Mouse (Mus musculus) brain, embryonic 14.5 days (tissue): ENCODE data around the gene Galr3. TPM values are rescaled to one million over a fixed set of nuclear protein-coding genes. Genes with fewer than 3 reads are reported as not detected.
"Not testable (repeated sequence)": the region's sequence is repeated elsewhere in the genome, so short reads cannot be mapped to it uniquely, and the experiment has no call there.

Experiments
- DNase-seq: peaks from one replicate; pipeline ENCODE4 v3.0.0-alpha.2; 2011; ENCODE audit warnings: low read depth
- CTCF ChIP-seq: fragments of 200-500 bp; IDR thresholded peaks from 2 replicates; pipeline ENCODE4 v1.5.1; 2012; ENCODE audit warnings: inconsistent platforms, mild to moderate bottlenecking, moderate library complexity, borderline replicate concordance; ENCODE audit not compliant: insufficient read depth, insufficient read length; ENCODE audit errors: extremely low read depth
- POLR2A ChIP-seq: fragments of 200-500 bp; IDR thresholded peaks from 2 replicates; pipeline ENCODE4 v1.6.1; 2012; ENCODE audit warnings: mild to moderate bottlenecking, inconsistent platforms, borderline replicate concordance; ENCODE audit not compliant: poor library complexity, insufficient read depth, insufficient read length, severe bottlenecking; ENCODE audit errors: extremely low read depth
- polyA plus RNA-seq: library from polyadenylated mRNA; depleted of rRNA; stranded (reverse); fragments of >200 nt; gene quantifications from 2 replicates; pipeline ENCODE4 v1.2.3, GENCODE M21; 2012; rRNA removed

Gene Galr3
- 0.13 and 0.19 TPM in 2 replicates for polyA plus RNA-seq

- DNase-seq, result no peak
- TF ChIP-seq POLR2A (no peak), CTCF (no peak)
Measured at GRCm38 (mm10) chr15:79041585-79041984, at the start of gene Galr3. Galr3 (plus strand) TSS chr15:79041885.

GRCm38 (mm10) chr15:78992235-78992634 is 49.5 kb upstream of the Galr3 start:
- TF ChIP-seq CTCF (peak; percentile 15; the same call in 1 of the 2 replicates), POLR2A (no peak)

GRCm38 (mm10) chr15:78992925-78993324 is 48.8 kb upstream of the Galr3 start:
- no peak for TF ChIP-seq CTCF
- TF ChIP-seq POLR2A, result no peak
- no peak for DNase-seq

More at GRCm38 (mm10) chr15:78992235-78992634, 49.5 kb upstream of the Galr3 start:
- no peak for DNase-seq

- DNase-seq, result no peak
- TF ChIP-seq CTCF (no peak), POLR2A (no peak)
Measured at GRCm38 (mm10) chr15:78995916-78996315, 45.8 kb upstream of the Galr3 start.

GRCm38 (mm10) chr15:78996663-78997062 is 45.0 kb upstream of the Galr3 start:
- TF ChIP-seq CTCF (no peak), POLR2A (no peak)
- no peak for DNase-seq

GRCm38 (mm10) chr15:78998348-78998747 is 43.3 kb upstream of the Galr3 start:
- TF ChIP-seq CTCF (no peak), POLR2A (no peak)
- DNase-seq, result no peak

GRCm38 (mm10) chr15:78999586-78999985 is 42.1 kb upstream of the Galr3 start:
- no peak for DNase-seq
- TF ChIP-seq CTCF (no peak), POLR2A (no peak)

- TF ChIP-seq CTCF (no peak), POLR2A (no peak)
- DNase-seq, result no peak
Measured at GRCm38 (mm10) chr15:79000357-79000791, 41.3 kb upstream of the Galr3 start.

- no peak for DNase-seq
- TF ChIP-seq POLR2A (no peak), CTCF (no peak)
Measured at GRCm38 (mm10) chr15:79001559-79001958, 40.1 kb upstream of the Galr3 start.

GRCm38 (mm10) chr15:79002036-79002435 is 39.6 kb upstream of the Galr3 start:
- no peak for DNase-seq
- TF ChIP-seq CTCF (no peak), POLR2A (no peak)

GRCm38 (mm10) chr15:79003079-79003478 is 38.6 kb upstream of the Galr3 start:
- no peak for DNase-seq
- TF ChIP-seq POLR2A, result no peak
- no peak for TF ChIP-seq CTCF

- TF ChIP-seq POLR2A, result no peak
- TF ChIP-seq CTCF, result no peak
- DNase-seq, result no peak
Measured at GRCm38 (mm10) chr15:79005581-79005980, 36.1 kb upstream of the Galr3 start.

GRCm38 (mm10) chr15:79006638-79007037 is 35.0 kb upstream of the Galr3 start:
- DNase-seq, result peak; percentile 73
- TF ChIP-seq CTCF, result no peak
- no peak for TF ChIP-seq POLR2A

- TF ChIP-seq POLR2A, result no peak
- TF ChIP-seq CTCF, result no peak
- DNase-seq, result no peak
Measured at GRCm38 (mm10) chr15:79007059-79007458, 34.6 kb upstream of the Galr3 start.

GRCm38 (mm10) chr15:79007836-79008235 is 33.8 kb upstream of the Galr3 start:
- not testable (repeated sequence) for DNase-seq
